Mouse (Mus musculus) lung, postnatal 4 days (tissue): Measurements from ENCODE around the gene Gm14180.
A peak's percentile ranks its signal among the peaks of the same experiment; 100 is the strongest.
"Not testable (repeated sequence)": the region's sequence is repeated elsewhere in the genome, so short reads cannot be mapped to it uniquely, and the experiment has no call there.

Source experiments
- DNase-seq, 2 experiments: peaks; one replicate each; pipeline ENCODE4 v3.0.0; 2021

The Gm14180 gene

GRCm38 (mm10) chr11:99734190-99734589, at the start of gene Gm14180:
Gene Gm14180, minus strand, starts transcription at chr11:99734290.
- DNase-seq: no peak

GRCm38 (mm10) chr11:99780604-99781003, 46.5 kb upstream of the Gm14180 start, which contains the start of gene Krtap4-8:
Gene Krtap4-8, minus strand, starts transcription at chr11:99780704.
- DNase-seq: no peak

- DNase-seq: no peak
Observed at GRCm38 (mm10) chr11:99778401-99778800, 44.3 kb upstream of the Gm14180 start.

- DNase-seq: not testable (repeated sequence)
Observed at GRCm38 (mm10) chr11:99772813-99773212, 38.7 kb upstream of the Gm14180 start, which contains the start of gene Gm11595. Gene Gm11595, minus strand, starts transcription at chr11:99772913.

- no peak for DNase-seq
Observed at GRCm38 (mm10) chr11:99768410-99768809, 34.3 kb upstream of the Gm14180 start.

GRCm38 (mm10) chr11:99758877-99759276, 24.8 kb upstream of the Gm14180 start:
- DNase-seq: no peak

- peak in 1 of 2 experiments; percentile 12 for DNase-seq
Observed at GRCm38 (mm10) chr11:99743985-99744384, 9.9 kb upstream of the Gm14180 start.

GRCm38 (mm10) chr11:99724061-99724460, 10.0 kb downstream of the Gm14180 start:
- DNase-seq: no peak

- no peak for DNase-seq
Observed at GRCm38 (mm10) chr11:99718759-99719158, 15.3 kb downstream of the Gm14180 start.

GRCm38 (mm10) chr11:99690463-99690862, 43.6 kb downstream of the Gm14180 start, which contains the start of gene Gm14190:
Gene Gm14190, minus strand, starts transcription at chr11:99690740.
- no peak for DNase-seq

GRCm38 (mm10) chr11:99685235-99685634, 48.9 kb downstream of the Gm14180 start:
- DNase-seq: not testable (repeated sequence)
